Mouse (Mus musculus) midbrain, embryonic 13.5 days (tissue): ENCODE measurements around the gene Scpep1. TPM values are rescaled to one million over a fixed set of nuclear protein-coding genes. Genes with fewer than 3 reads are reported as not detected.

Source experiments
- ATAC-seq: fragments of 200-750 bp; cut with Nextera tagmentation; 2 replicates; pipeline ENCODE4 v1.8.0; 2017; ENCODE audit warnings: mild to moderate bottlenecking, moderate TSS enrichment, moderate library complexity
- H3K27ac ChIP-seq: fragments of 300-500 bp; sonication (generic); 2 replicates; pipeline ENCODE4 v1.5.1; 2015; ENCODE audit warnings: inconsistent platforms, mild to moderate bottlenecking, moderate library complexity
- H3K27me3 ChIP-seq: fragments of 300-500 bp; sonication (generic); 2 replicates; pipeline ENCODE4 v1.6.1; 2015; ENCODE audit warnings: mild to moderate bottlenecking, inconsistent platforms
- H3K36me3 ChIP-seq: fragments of 300-500 bp; sonication (generic); 2 replicates; pipeline ENCODE4 v1.6.1; 2015; ENCODE audit warnings: mild to moderate bottlenecking, inconsistent platforms
- H3K4me1 ChIP-seq: fragments of 300-500 bp; sonication (generic); replicated peaks from 2 replicates; pipeline ENCODE4 v1.6.1; 2015; ENCODE audit warnings: inconsistent platforms
- H3K4me2 ChIP-seq: fragments of 300-500 bp; sonication (generic); replicated peaks from 2 replicates; pipeline ENCODE4 v1.6.1; 2015; ENCODE audit warnings: moderate library complexity, mild to moderate bottlenecking, inconsistent platforms
- H3K4me3 ChIP-seq: fragments of 300-500 bp; sonication (generic); replicated peaks from 2 replicates; pipeline ENCODE4 v1.5.1; 2015; ENCODE audit warnings: mild to moderate bottlenecking, inconsistent platforms
- H3K9ac ChIP-seq: fragments of 300-500 bp; sonication (generic); replicated peaks from 2 replicates; pipeline ENCODE4 v1.6.1; 2015; ENCODE audit warnings: mild to moderate bottlenecking, inconsistent platforms
- H3K9me3 ChIP-seq: fragments of 300-500 bp; sonication (generic); 2 replicates; pipeline ENCODE4 v1.6.1; 2016; ENCODE audit warnings: mild to moderate bottlenecking, inconsistent platforms
- WGBS: fragments of 180-500 bp; shearing (Covaris S2); methylation state at CpG from one replicate; pipeline ENCODE4 v1.1.7; 2015; 5-methylcytosine and 5-hydroxymethylcytosine counted together
- polyA plus RNA-seq: library from polyadenylated mRNA; unstranded; fragments of >200 nt; fragmentation: Nextera tagmentation; extraction: Ambion mirVana; gene quantifications from 2 replicates; pipeline ENCODE4 v1.2.1, GENCODE M21; 2015

Gene Scpep1
- polyA plus RNA-seq, 1 experiment from 2014 or later: 27.8 TPM

DNA sequence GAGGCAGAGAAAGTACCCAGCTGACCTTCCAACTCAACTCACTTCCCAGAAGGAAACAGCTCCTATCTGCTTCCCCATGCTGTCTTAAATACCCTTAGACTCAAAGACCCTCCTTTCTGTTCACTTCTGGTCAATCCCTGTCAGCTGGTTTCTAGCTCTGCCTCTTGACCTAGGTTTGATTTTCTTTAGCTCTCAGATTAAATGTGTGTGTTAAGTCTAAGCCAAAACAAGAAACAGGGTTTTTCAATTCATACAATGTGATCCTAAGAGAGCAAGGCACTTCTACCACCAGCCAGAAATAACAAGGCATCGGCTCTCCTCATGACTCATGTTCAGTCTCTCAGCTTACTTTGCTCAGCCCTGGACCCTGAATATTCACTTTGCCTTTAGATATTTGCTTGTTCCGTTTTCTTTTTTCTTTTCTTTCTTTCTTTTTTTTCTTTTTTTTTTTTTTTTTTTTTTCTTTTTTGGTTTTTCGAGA, 11.7 kb upstream of the Scpep1 start, which contains the start of gene Elobl:
Gene Elobl, minus strand, starts transcription at position 51 of the 481 bp plus-strand sequence.
- H3K27ac ChIP-seq: no peak within 1 kb of the TSS
- H3K9ac ChIP-seq: no peak within 1 kb of the TSS
- no peak for ATAC-seq
- H3K36me3 ChIP-seq: no peaks in the 10 kb centered on the region
- H3K27me3 ChIP-seq: no peaks in the 10 kb centered on the region
- H3K4me2 ChIP-seq: no peak within 1 kb of the TSS
- H3K4me3 ChIP-seq: no peak within 1 kb of the TSS
- 97% methylated on average over 2 of the region's 3 CpGs for WGBS
- H3K4me1 ChIP-seq: no peaks in the 10 kb centered on the region
- H3K9me3 ChIP-seq: no peaks in the 10 kb centered on the region

DNA sequence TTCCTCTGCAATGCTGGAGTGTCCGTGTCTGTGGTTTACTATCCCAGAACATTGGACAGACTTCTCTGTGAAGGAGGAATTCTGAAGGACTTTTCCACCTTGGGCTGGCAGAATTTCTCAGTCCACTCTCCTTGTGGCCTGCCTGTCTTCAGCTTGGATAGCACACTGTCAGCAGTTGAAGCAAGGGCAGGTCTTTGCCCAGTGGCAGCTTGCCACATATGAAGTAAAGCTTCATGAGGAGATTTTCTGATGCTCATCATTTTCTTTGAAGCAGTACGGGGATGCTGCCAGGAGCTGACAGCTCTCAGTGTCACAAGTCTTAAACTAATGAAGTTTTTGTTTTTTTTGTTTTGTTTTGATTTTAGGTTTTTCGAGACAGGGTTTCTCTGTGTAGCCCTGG, 3.6 kb upstream of the Scpep1 start:
- WGBS: 80% methylated on average over 3 of the region's 3 CpGs
- Histone ChIP-seq H3K36me3 (no peaks in the 10 kb centered on the region), H3K9ac (no peak overlapping the region), H3K4me3 (no peak overlapping the region), H3K4me1 (peaks cover 13% of the 10 kb centered on the region), H3K9me3 (no peaks in the 10 kb centered on the region), H3K27ac (no peak overlapping the region), H3K27me3 (no peaks in the 10 kb centered on the region), H3K4me2 (no peak overlapping the region)
- ATAC-seq: no peak

DNA sequence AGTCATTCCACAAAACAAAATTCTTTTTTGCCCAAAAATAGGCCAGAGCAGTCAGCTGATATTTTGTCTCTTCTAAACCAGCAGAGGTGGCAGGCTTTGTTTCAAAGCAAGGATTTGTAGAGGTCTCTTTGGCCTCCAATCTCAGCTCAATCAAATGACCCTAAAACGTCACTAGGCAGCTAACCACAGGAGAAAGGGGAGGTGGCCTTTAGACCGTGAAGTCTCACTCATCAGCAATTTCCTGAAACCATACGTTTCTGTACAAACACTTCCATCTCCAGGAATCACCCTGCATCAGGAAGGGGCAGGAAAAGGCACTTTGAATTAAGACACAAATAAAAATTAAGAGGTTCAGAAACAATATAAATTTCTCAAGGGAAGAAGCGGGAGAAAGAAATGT, 462 bp downstream of the Scpep1 start:
- H3K9me3 ChIP-seq: no peaks in the 10 kb centered on the region
- H3K36me3 ChIP-seq: peaks cover 12% of the 10 kb centered on the region; the same call in 1 of the 2 replicates
- H3K27ac ChIP-seq: peak overlapping the region; percentile 20; the same call in 1 of the 2 replicates
- peak overlapping the region; percentile 46 for H3K4me3 ChIP-seq
- H3K4me2 ChIP-seq: peak overlapping the region; percentile 57
- H3K9ac ChIP-seq: peak overlapping the region; percentile 67
- WGBS: 0% methylated on average over 4 of the region's 4 CpGs
- ATAC-seq: peak; percentile 65; the same call in 1 of the 2 replicates
- H3K4me1 ChIP-seq: peaks cover 13% of the 10 kb centered on the region
- H3K27me3 ChIP-seq: no peaks in the 10 kb centered on the region

DNA sequence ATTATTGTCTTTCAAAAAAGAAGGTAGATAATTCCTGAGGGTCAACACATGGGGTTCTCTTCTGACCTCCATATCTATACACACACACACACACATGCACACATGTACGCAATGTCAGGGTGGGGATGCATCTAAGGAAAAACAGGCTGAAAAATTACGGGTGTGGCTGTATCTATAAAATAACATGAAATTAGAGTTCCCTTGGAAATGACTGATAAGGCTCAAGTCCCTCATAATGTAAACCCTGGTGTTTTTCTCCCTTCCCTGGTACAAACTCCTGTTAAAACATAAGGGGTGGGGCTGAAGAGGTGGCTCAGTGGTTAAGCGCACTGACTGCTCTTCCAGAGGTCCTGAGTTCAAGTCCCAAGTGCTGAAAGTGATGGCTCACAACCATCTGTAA, 1.7 kb downstream of the Scpep1 start:
- peaks cover 13% of the 10 kb centered on the region for H3K4me1 ChIP-seq
- peaks cover 12% of the 10 kb centered on the region; the same call in 1 of the 2 replicates for H3K36me3 ChIP-seq
- H3K9me3 ChIP-seq: no peaks in the 10 kb centered on the region
- no peak overlapping the region for H3K4me3 ChIP-seq
- 94% methylated on average over 3 of the region's 3 CpGs for WGBS
- no peaks in the 10 kb centered on the region for H3K27me3 ChIP-seq
- H3K27ac ChIP-seq: no peak overlapping the region
- H3K4me2 ChIP-seq: no peak overlapping the region; the same call in 1 of the 2 replicates
- H3K9ac ChIP-seq: no peak overlapping the region
- ATAC-seq: no peak

DNA sequence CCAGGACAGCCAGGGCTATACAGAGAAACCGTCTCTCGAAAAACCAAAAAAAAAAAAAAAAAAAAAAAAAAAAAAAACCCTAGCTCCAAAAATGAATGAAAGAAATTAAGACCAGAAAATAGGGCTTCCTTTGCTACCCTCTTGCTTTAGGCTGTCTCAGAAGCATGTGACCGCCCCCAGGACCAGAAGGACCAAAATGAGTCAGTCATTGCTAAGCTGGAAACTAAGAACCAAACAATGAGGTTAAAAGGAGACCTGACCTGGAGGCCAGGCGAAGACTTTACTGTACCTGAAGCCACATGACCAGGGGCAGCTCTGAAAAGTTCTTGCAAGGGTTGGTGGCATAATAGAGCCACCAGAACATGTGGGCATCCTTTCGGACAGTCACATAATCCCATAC, 3.1 kb downstream of the Scpep1 start:
- ATAC-seq: no peak
- WGBS: 94% methylated on average over 5 of the region's 5 CpGs
- H3K36me3 ChIP-seq: peaks cover 12% of the 10 kb centered on the region; the same call in 1 of the 2 replicates

DNA sequence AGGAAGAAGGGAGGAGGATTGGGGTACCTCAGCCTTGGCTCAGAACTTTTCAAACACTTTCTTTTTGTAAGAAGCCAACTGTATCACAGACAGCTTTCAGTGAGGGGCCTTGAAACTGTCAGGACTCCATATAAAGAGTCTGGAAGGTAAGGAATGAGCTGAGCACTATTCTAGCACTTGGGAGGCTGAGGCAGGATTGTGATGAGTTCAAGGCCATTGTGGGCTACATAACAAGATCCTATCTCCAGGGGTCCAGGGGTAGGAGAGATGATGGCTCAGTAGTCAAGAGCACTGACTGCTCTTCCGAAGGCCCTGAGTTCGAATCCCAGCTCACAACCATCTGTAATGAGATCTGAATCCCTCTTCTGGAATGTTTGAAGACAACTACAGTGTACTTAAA, 3.7 kb downstream of the Scpep1 start:
- H3K9me3 ChIP-seq: no peaks in the 10 kb centered on the region
- H3K9ac ChIP-seq: no peak overlapping the region
- peaks cover 16% of the 10 kb centered on the region; the same call in 1 of the 2 replicates for H3K36me3 ChIP-seq

More for the DNA sequence above, 3.1 kb downstream of the Scpep1 start:
- no peak overlapping the region for H3K9ac ChIP-seq
- peaks cover 13% of the 10 kb centered on the region for H3K4me1 ChIP-seq
- H3K9me3 ChIP-seq: no peaks in the 10 kb centered on the region
- no peak overlapping the region for H3K4me2 ChIP-seq
- H3K27ac ChIP-seq: no peak overlapping the region
- no peak overlapping the region for H3K4me3 ChIP-seq
- H3K27me3 ChIP-seq: no peaks in the 10 kb centered on the region

DNA sequence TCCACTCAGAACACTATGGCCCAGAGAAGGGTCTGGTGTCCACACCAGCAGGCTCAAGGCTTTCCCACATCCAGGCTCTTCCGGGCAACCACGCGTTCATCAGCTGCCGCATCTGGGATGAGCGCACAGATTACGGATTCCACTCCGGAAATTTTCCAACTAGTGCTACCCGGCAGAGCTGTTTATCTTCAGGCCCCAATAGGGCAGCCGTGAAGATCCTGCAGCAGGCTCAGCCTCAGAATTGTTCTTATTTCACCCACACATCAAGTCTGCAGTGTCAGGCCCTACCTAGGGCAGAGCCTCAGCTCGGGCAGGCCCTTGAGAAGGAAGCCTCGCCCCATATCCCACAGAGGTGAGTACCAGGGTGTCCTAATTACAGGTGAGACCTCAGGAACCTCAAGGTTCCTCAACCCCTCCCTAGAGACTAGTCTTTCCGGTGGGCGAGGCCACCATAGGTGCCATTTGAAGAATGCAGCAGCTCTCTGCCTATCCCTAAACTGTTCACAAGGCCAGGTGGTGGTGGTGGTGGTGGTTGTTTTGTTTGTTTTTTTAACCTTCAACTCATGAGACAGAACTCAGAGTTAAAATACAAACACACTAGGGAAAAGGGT, 4.5 kb downstream of the Scpep1 start:
- WGBS: 92% methylated on average over 13 of the region's 13 CpGs
- Histone ChIP-seq H3K9ac (no peak overlapping the region), H3K27ac (no peak overlapping the region), H3K4me3 (no peak overlapping the region), H3K27me3 (no peaks in the 10 kb centered on the region), H3K36me3 (peaks cover 16% of the 10 kb centered on the region; the same call in 1 of the 2 replicates), H3K4me2 (no peak overlapping the region), H3K4me1 (peaks cover 13% of the 10 kb centered on the region), H3K9me3 (no peaks in the 10 kb centered on the region)
- no peak for ATAC-seq

More for the DNA sequence above, 3.7 kb downstream of the Scpep1 start:
- Histone ChIP-seq H3K4me1 (peaks cover 13% of the 10 kb centered on the region), H3K4me2 (no peak overlapping the region), H3K27ac (no peak overlapping the region), H3K27me3 (no peaks in the 10 kb centered on the region), H3K4me3 (no peak overlapping the region)
- 98% methylated on average over 2 of the region's 2 CpGs for WGBS
- no peak for ATAC-seq

DNA sequence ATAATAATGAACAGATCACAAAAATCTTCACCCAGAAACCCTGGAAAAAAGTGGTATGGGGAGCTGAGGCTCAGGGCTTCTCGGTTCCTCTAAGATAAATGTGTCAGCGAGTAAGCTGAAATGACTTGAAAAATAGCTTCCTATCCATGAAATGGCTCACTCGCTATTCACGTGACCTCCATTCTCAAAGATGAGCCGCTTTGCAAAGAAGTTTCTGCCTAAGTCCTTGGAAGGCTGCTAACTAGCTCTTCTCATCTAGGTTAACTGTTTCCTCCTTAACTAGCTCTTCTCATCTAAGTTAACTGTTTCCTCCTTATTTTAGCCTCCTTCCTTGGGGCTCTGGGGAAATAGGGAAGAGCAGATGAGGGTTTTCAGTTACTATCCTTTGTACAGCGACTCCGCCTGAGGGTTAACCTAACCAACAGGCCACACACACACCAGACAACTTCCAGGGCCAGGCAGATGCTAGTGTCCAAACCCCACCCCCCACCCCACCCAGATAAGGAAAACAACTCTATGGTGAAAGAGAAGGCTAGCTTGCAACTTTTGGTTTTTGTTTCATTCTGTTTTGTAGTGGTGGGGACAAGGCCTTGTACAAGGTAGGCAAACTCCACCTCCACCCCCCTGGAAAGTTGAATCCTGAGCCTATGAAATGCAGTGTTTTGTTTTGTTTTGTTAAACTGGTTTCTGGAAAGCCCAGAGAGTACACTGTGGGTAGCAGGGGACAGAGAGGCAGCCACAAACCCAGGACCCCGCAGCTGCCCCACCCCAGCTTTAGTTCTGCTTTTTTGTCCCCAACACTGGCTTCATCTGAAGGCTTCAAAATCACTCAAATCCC, 5.2 kb downstream of the Scpep1 start:
- Histone ChIP-seq H3K4me1 (peaks cover 9% of the 10 kb centered on the region), H3K36me3 (peaks cover 16% of the 10 kb centered on the region; the same call in 1 of the 2 replicates), H3K4me2 (no peak overlapping the region), H3K9ac (no peak overlapping the region), H3K27ac (no peak overlapping the region), H3K4me3 (no peak overlapping the region), H3K9me3 (no peaks in the 10 kb centered on the region), H3K27me3 (no peaks in the 10 kb centered on the region)
- WGBS: 96% methylated on average over 8 of the region's 8 CpGs
- ATAC-seq: no peak

DNA sequence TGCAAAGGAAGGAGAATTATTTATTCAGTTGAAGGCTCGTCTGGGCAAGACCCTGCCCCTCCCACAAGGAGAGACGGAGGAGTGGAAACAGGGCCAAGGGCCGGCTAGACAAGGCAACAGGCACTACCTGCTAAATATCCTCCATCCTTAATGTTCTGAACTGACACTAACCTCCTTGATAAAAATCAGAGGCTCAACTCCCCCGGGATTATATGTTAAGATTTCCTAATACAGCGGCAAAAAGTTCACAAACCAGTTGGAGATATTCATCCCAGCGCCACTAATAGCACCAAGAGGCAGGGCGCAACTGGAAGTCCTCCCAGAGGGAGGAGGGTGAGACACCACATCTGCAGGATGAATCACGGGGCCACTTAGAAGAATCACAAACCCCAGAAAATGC, 6.4 kb downstream of the Scpep1 start:
- Histone ChIP-seq H3K27me3 (no peaks in the 10 kb centered on the region), H3K36me3 (peaks cover 21% of the 10 kb centered on the region), H3K9ac (no peak overlapping the region), H3K4me2 (no peak overlapping the region), H3K4me1 (no peaks in the 10 kb centered on the region), H3K4me3 (no peak overlapping the region), H3K9me3 (no peaks in the 10 kb centered on the region), H3K27ac (no peak overlapping the region)
- ATAC-seq: no peak
- 77% methylated on average over 8 of the region's 8 CpGs for WGBS

DNA sequence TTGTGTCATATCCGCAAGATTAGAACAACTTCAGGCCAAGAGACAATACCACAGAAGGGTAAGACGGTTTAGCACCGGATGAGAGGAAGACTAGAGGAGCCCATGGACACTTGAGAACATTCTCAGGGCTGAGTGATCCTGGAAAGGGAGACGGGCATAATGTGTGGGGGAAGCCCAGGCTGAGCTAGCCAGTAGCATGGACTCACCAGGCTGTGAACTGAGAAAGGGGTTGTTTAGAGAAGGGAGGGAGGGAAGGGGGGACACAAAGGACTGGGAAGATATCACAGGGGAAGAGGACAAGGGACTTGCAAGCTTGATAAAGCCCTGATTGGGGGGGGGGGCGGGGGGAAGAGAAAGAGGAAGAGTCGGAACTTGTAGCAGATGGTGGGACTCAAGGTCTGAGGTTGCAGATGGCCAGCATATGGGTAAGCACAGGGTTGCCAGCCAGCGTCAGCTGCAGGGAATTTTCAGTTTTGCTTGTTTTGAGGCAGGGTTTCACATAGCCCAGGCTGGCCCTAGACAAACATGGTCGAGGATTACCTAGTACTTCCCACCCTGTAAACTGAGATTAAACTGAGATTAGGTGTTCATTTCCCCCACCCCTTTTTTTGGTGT, 9.2 kb downstream of the Scpep1 start:
- no peaks in the 10 kb centered on the region for H3K4me1 ChIP-seq
- no peak for ATAC-seq
- no peak overlapping the region for H3K4me3 ChIP-seq
- 79% methylated on average over 8 of the region's 8 CpGs for WGBS
- no peak overlapping the region for H3K9ac ChIP-seq
- no peak overlapping the region for H3K27ac ChIP-seq
- H3K36me3 ChIP-seq: peaks cover 22% of the 10 kb centered on the region
- H3K4me2 ChIP-seq: no peak overlapping the region
- H3K9me3 ChIP-seq: no peaks in the 10 kb centered on the region
- no peaks in the 10 kb centered on the region for H3K27me3 ChIP-seq

DNA sequence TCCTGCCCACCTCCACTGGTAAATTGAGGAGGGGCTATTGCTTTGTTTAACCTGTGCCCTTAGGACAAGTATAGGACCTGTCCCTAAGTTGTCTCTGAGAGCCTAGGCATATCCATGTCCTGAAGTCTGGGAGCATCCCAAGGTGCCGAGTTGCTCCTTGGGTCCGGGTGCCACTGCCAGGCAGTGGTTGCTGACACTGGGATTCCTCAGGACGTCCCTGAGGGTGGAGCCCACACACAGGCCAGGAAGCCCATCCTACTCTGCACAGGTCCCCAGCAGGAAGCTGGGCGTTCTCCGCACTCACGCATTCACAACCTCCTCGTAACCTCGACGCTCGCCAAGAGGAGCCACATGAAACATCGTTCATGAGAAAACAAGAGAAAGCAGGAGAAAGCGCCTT, 13.8 kb downstream of the Scpep1 start:
- ATAC-seq: no peak
- H3K27me3 ChIP-seq: no peaks in the 10 kb centered on the region
- H3K9ac ChIP-seq: no peak overlapping the region
- H3K4me3 ChIP-seq: no peak overlapping the region
- no peak overlapping the region for H3K4me2 ChIP-seq
- no peaks in the 10 kb centered on the region for H3K4me1 ChIP-seq
- no peak overlapping the region for H3K27ac ChIP-seq
- WGBS: 88% methylated on average over 12 of the region's 12 CpGs
- H3K9me3 ChIP-seq: no peaks in the 10 kb centered on the region
- H3K36me3 ChIP-seq: peaks cover 21% of the 10 kb centered on the region

DNA sequence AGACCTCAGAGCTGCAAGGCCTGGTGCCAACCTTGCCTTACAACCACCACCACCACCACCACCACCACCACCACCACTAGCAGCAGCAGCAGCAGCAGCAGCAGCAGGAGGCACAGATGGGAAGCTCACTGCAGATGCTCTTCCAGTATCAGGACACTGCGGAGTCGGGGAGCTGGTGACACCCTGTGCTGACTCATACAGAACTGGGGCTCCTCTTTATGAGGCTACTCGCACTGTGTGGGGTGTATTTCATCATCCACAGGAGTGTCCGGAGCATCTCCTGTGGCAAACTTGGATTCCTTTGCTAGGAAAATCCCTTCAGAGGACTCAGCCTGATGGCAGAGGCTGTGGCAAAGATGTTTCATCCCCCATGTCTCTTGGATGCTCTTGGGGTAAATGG, 15.6 kb downstream of the Scpep1 start:
- Histone ChIP-seq H3K9ac (no peak overlapping the region), H3K36me3 (peaks cover 32% of the 10 kb centered on the region), H3K4me2 (no peak overlapping the region), H3K27me3 (no peaks in the 10 kb centered on the region), H3K27ac (no peak overlapping the region), H3K9me3 (no peaks in the 10 kb centered on the region), H3K4me3 (no peak overlapping the region), H3K4me1 (no peaks in the 10 kb centered on the region)
- 96% methylated on average over 4 of the region's 4 CpGs for WGBS
- ATAC-seq: no peak
